Mouse (Mus musculus): Measurements from ENCODE around the gene Otc.

DNA sequence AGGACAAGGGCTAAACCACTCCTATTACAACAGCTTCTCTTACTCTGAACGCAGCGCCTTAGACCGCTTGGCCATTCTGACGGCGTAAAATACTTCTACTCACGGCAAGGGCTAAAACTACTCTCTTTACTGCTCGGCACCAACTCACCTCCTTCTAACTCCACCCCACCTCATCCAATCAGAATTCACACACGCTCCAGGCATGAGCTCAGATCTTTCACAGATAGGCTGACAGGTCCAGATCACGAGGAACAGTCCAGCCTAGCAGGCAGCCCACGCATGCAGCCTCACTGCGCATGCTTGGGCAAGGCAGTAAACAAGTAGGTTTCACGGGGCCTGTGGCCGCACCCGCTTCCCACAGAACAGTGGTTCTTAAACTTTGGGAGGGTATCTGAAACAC lies 45.2 kb downstream of the Otc start:
- TF ChIP-seq EP300 (optimal IDR thresholded peaks at IDR 0.05) (no peak), CTCF (IDR thresholded peaks at IDR 0.05; ENCODE audit: low read depth) (no peak)
